Mouse (Mus musculus) limb, embryonic 13.5 days (tissue): ENCODE data around the gene Osbpl9. TPM values are rescaled to one million over a fixed set of nuclear protein-coding genes. Genes with fewer than 3 reads are reported as not detected.

Experiments used
- ATAC-seq: fragments of 200-750 bp; cut with Nextera tagmentation; 2 replicates; pipeline ENCODE4 v1.8.0; 2017; ENCODE audit warnings: low read depth, moderate number of reproducible peaks, moderate TSS enrichment; ENCODE audit not compliant: low FRiP score
- H3K27ac ChIP-seq: fragments of 300-500 bp; sonication (generic); 2 replicates; pipeline ENCODE4 v1.5.1; 2015; ENCODE audit warnings: inconsistent platforms, mild to moderate bottlenecking, moderate library complexity
- H3K27me3 ChIP-seq: fragments of 300-500 bp; sonication (generic); 2 replicates; pipeline ENCODE4 v1.6.1; 2015; ENCODE audit warnings: mild to moderate bottlenecking, inconsistent platforms
- H3K36me3 ChIP-seq: fragments of 300-500 bp; sonication (generic); 2 replicates; pipeline ENCODE4 v1.6.1; 2015; ENCODE audit warnings: inconsistent platforms, mild to moderate bottlenecking, moderate library complexity
- H3K4me1 ChIP-seq: fragments of 300-500 bp; sonication (generic); 2 replicates; pipeline ENCODE4 v1.6.1; 2015; ENCODE audit warnings: inconsistent platforms
- H3K4me2 ChIP-seq: fragments of 300-500 bp; sonication (generic); replicated peaks from 2 replicates; pipeline ENCODE4 v1.6.1; 2015; ENCODE audit warnings: inconsistent platforms, mild to moderate bottlenecking, moderate library complexity
- H3K4me3 ChIP-seq: fragments of 300-500 bp; sonication (generic); 2 replicates; pipeline ENCODE4 v1.5.1; 2015; ENCODE audit warnings: moderate library complexity, mild to moderate bottlenecking, inconsistent platforms
- H3K9ac ChIP-seq: fragments of 300-500 bp; sonication (generic); 2 replicates; pipeline ENCODE4 v1.6.1; 2015; ENCODE audit warnings: mild to moderate bottlenecking, inconsistent platforms
- H3K9me3 ChIP-seq: fragments of 300-500 bp; sonication (generic); 2 replicates; pipeline ENCODE4 v1.6.1; 2016; ENCODE audit warnings: inconsistent platforms
- WGBS: fragments of 180-500 bp; shearing (Covaris S2); methylation state at CpG from one replicate; pipeline ENCODE4 v1.1.7; 2015; 5-methylcytosine and 5-hydroxymethylcytosine counted together
- polyA plus RNA-seq: library from polyadenylated mRNA; unstranded; fragments of >200 nt; fragmentation: Nextera tagmentation; extraction: Ambion mirVana; gene quantifications from 2 replicates; pipeline ENCODE4 v1.2.1, GENCODE M21; 2015

Osbpl9 gene
- 68.7 and 69.0 TPM in 2 replicates for polyA plus RNA-seq

GRCm38 (mm10) chr4:109201582-109202424 lies at the start of gene Osbpl9:
Gene Osbpl9, minus strand, starts transcription at chr4:109202272.
- peaks cover 10% of the 10 kb centered on the region for H3K4me1 ChIP-seq
- peak within 1 kb of the TSS; percentile 79 for H3K9ac ChIP-seq
- H3K27ac ChIP-seq: peak within 1 kb of the TSS; percentile 93
- peak within 1 kb of the TSS; percentile 95 for H3K4me2 ChIP-seq
- peaks cover 12% of the 10 kb centered on the region; the same call in 1 of the 2 replicates for H3K36me3 ChIP-seq
- H3K9me3 ChIP-seq: no peaks in the 10 kb centered on the region
- 0% methylated on average over 59 of the region's 59 CpGs for WGBS
- peak within 1 kb of the TSS; percentile 90 for H3K4me3 ChIP-seq
- H3K27me3 ChIP-seq: no peaks in the 10 kb centered on the region
- ATAC-seq: peak; percentile 99

DNA sequence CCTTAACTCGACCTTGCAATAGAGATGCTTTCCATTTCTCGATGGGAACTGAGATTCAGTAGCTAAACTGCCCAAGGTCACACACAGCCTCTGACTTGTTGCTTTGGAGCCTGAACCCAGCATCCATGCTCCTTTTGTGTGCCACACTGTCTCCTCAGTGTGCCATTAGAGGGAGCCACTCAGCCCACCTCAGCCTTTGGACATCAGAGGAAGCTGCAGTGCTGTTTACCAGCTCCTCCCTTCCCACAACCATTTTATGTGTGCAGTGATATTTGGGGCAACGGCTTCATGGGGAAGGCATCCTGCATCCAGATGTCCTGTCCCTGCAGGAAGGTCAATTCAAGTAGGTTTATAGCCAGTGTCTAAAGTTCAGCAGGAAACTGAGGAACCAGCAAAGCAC lies 49.5 kb upstream of the Osbpl9 start:
- Histone ChIP-seq H3K4me2 (no peak overlapping the region), H3K4me1 (no peaks in the 10 kb centered on the region), H3K36me3 (no peaks in the 10 kb centered on the region), H3K27ac (no peak overlapping the region), H3K27me3 (no peaks in the 10 kb centered on the region), H3K9me3 (no peaks in the 10 kb centered on the region), H3K4me3 (no peak overlapping the region), H3K9ac (no peak overlapping the region)
- 44% methylated on average over 3 of the region's 3 CpGs for WGBS
- ATAC-seq: no peak

DNA sequence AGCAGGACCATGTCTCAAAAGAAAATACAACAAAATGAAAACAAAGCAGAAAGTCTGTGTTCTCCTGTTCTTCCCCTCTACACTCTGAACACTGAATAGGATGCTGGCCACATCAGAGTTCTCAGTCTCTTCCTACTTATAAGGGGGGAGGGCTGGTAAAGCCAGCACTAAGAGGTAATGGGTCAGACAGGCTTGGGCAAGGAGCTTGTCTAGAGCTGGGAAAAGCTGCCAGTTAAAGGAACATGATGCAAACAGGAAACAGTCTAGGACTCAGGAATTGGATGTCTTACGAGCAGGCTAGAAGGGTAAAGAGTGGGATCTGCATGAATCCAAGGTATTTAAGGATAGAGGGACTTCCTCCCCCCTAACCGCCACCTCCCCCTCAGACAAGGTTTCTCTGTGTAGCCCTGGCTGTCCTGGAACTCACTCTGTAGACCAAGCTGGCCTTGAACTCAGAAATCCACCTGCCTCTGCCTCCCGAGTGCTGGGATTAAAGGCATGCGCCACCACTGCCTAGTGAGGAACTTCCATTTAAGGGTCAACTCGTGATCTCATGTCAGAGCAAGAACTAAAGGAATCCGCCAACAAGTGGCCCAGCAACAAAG lies 43.0 kb upstream of the Osbpl9 start:
- no peak for ATAC-seq
- H3K4me2 ChIP-seq: no peak overlapping the region
- H3K27me3 ChIP-seq: no peaks in the 10 kb centered on the region
- H3K27ac ChIP-seq: no peak overlapping the region
- WGBS: 78% methylated on average over 6 of the region's 6 CpGs
- no peak overlapping the region for H3K9ac ChIP-seq
- no peak overlapping the region for H3K4me3 ChIP-seq
- H3K4me1 ChIP-seq: peaks cover 10% of the 10 kb centered on the region; the same call in 1 of the 2 replicates
- no peaks in the 10 kb centered on the region for H3K36me3 ChIP-seq
- H3K9me3 ChIP-seq: no peaks in the 10 kb centered on the region

GRCm38 (mm10) chr4:109244506-109244905 lies 42.4 kb upstream of the Osbpl9 start:
- WGBS: 84% methylated on average over 7 of the region's 7 CpGs
- Histone ChIP-seq H3K4me2 (no peak overlapping the region), H3K36me3 (no peaks in the 10 kb centered on the region), H3K27ac (no peak overlapping the region), H3K9me3 (no peaks in the 10 kb centered on the region), H3K27me3 (no peaks in the 10 kb centered on the region), H3K4me3 (no peak overlapping the region), H3K9ac (no peak overlapping the region), H3K4me1 (peaks cover 10% of the 10 kb centered on the region; the same call in 1 of the 2 replicates)
- ATAC-seq: no peak

DNA sequence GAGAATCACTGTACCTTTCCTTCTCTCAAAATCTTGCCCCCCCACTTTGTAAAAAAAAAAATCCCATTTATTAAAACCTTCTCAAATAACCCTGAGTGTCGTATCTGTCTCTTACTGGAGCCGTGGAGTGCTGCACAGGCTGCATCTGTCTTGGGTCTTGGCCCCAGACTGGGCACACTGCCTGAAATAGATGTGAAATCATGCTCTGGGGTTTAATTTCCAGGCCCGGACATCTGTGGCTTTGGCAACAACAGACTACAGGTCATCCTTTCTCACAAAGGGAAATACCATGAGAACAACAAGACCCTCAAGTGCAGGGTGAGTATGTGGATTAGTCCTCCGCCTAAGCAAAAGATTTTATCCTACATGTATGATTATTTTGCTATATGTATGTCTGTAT lies 39.9 kb upstream of the Osbpl9 start:
- Histone ChIP-seq H3K9ac (no peak overlapping the region), H3K4me3 (no peak overlapping the region), H3K27me3 (no peaks in the 10 kb centered on the region), H3K4me1 (peaks cover 15% of the 10 kb centered on the region; the same call in 1 of the 2 replicates), H3K36me3 (no peaks in the 10 kb centered on the region), H3K9me3 (no peaks in the 10 kb centered on the region), H3K27ac (0 out of 2 replicates have a peak overlapping the region, but pooled peaks have one; percentile 34), H3K4me2 (no peak overlapping the region)
- ATAC-seq: no peak
- WGBS: 51% methylated on average over 4 of the region's 4 CpGs

- ATAC-seq: no peak
- Histone ChIP-seq H3K27ac (0 out of 2 replicates have a peak overlapping the region, but pooled peaks have one; percentile 34), H3K36me3 (no peaks in the 10 kb centered on the region)
Observed at GRCm38 (mm10) chr4:109241221-109241620, 39.1 kb upstream of the Osbpl9 start.

GRCm38 (mm10) chr4:109238428-109239268 lies 36.6 kb upstream of the Osbpl9 start:
- ATAC-seq: peak; percentile 36; the same call in 1 of the 2 replicates
- no peak overlapping the region for H3K9ac ChIP-seq
- no peaks in the 10 kb centered on the region for H3K9me3 ChIP-seq
- no peaks in the 10 kb centered on the region for H3K36me3 ChIP-seq
- no peak overlapping the region for H3K27ac ChIP-seq
- WGBS: 73% methylated on average over 24 of the region's 24 CpGs
- no peak overlapping the region for H3K4me3 ChIP-seq
- H3K27me3 ChIP-seq: no peaks in the 10 kb centered on the region
- H3K4me2 ChIP-seq: no peak overlapping the region
- H3K4me1 ChIP-seq: peaks cover 21% of the 10 kb centered on the region

More at GRCm38 (mm10) chr4:109241221-109241620, 39.1 kb upstream of the Osbpl9 start:
- Histone ChIP-seq H3K27me3 (no peaks in the 10 kb centered on the region), H3K4me1 (peaks cover 21% of the 10 kb centered on the region), H3K9ac (no peak overlapping the region), H3K9me3 (no peaks in the 10 kb centered on the region), H3K4me3 (no peak overlapping the region), H3K4me2 (no peak overlapping the region)

DNA sequence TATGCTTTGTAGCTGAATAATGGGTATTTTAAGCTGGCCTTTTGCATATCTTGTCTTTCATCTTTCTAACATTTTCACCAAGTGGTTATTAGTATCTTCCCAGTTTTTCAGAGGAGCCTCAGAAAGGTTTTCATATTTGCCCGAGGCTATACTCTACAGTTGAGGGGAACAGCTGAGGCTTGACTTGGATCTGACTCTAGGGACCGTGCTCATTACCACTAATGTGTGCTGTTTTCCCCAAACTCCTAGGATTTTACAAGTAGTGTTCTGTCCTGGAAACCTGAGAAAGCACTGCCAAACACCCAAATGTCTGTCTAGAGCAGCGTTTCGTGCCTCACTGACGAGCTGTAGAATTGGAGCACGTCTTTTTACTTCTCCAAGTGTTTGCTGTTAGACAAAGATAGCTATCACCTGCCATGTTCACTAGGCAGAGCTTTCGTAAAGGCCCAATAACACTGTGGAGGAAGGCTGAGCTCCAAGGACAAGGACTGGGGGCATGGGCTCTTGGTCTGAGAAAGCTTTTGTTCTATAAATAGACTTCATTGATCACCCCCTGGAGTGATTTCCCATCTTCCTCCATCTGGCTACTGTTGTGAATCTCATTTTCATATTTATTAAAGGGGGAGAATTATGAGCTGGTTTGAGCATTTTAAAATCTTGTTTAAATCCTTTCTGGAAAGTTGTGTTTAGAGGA lies 34.3 kb upstream of the Osbpl9 start:
- no peak overlapping the region for H3K4me3 ChIP-seq
- H3K36me3 ChIP-seq: no peaks in the 10 kb centered on the region
- peaks cover 15% of the 10 kb centered on the region for H3K4me1 ChIP-seq
- H3K27ac ChIP-seq: no peak overlapping the region
- no peaks in the 10 kb centered on the region for H3K9me3 ChIP-seq
- no peak overlapping the region for H3K4me2 ChIP-seq
- no peak overlapping the region for H3K9ac ChIP-seq
- H3K27me3 ChIP-seq: no peaks in the 10 kb centered on the region
- 50% methylated on average over 7 of the region's 7 CpGs for WGBS
- no peak for ATAC-seq

GRCm38 (mm10) chr4:109234806-109235350 lies 32.8 kb upstream of the Osbpl9 start:
- Histone ChIP-seq H3K9ac (no peak overlapping the region), H3K9me3 (no peaks in the 10 kb centered on the region), H3K4me3 (no peak overlapping the region), H3K4me1 (peaks cover 11% of the 10 kb centered on the region; the same call in 1 of the 2 replicates), H3K27me3 (no peaks in the 10 kb centered on the region), H3K36me3 (no peaks in the 10 kb centered on the region), H3K27ac (no peak overlapping the region), H3K4me2 (no peak overlapping the region)
- ATAC-seq: no peak
- 77% methylated on average over 9 of the region's 9 CpGs for WGBS

GRCm38 (mm10) chr4:109234185-109234584 lies 32.1 kb upstream of the Osbpl9 start, which contains the start of gene Calr4:
Gene Calr4, plus strand, starts transcription at chr4:109234485.
- Histone ChIP-seq H3K36me3 (no peaks in the 10 kb centered on the region), H3K4me3 (no peak within 1 kb of the TSS), H3K9ac (no peak within 1 kb of the TSS), H3K27ac (no peak within 1 kb of the TSS), H3K27me3 (no peaks in the 10 kb centered on the region), H3K9me3 (no peaks in the 10 kb centered on the region), H3K4me2 (no peak within 1 kb of the TSS), H3K4me1 (peaks cover 11% of the 10 kb centered on the region; the same call in 1 of the 2 replicates)
- WGBS: 84% methylated on average over 2 of the region's 2 CpGs
- ATAC-seq: no peak

DNA sequence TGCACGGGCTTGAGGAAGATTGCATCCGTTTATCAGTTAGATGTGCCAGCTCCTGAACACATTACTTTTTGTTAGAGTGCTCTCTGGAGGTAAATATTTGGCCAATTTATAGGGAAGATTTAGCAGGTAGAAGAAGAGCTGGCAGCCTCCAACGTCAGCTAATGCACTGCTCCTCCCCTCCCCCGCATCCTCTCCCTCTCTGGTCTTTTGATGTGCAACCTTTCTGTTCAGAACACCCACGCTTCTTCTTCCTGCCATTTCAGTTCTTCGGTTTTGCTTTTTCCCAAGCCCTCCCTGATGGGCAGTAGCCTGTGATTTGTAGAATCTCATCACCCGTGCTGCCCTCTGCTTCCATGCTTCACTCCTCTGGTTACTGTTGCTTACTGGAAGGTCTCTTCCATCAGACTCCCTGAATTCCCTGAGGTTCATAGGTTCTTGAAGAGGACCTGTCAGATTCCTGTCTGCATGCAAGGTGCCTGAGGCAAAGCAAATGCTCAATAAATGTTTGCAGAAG lies 27.8 kb upstream of the Osbpl9 start:
- no peak for ATAC-seq
- 49% methylated on average over 7 of the region's 7 CpGs for WGBS

More for the DNA sequence above, 27.8 kb upstream of the Osbpl9 start:
- no peaks in the 10 kb centered on the region; the same call in 1 of the 2 replicates for H3K4me1 ChIP-seq
- H3K9me3 ChIP-seq: no peaks in the 10 kb centered on the region
- H3K27me3 ChIP-seq: no peaks in the 10 kb centered on the region
- H3K27ac ChIP-seq: no peak overlapping the region
- no peak overlapping the region for H3K9ac ChIP-seq
- H3K36me3 ChIP-seq: no peaks in the 10 kb centered on the region
- no peak overlapping the region for H3K4me2 ChIP-seq
- H3K4me3 ChIP-seq: no peak overlapping the region
